Mouse (Mus musculus) G1E (cell line): Measurements from ENCODE around the gene Gm7697.
"Not testable (repeated sequence)": the region's sequence is repeated elsewhere in the genome, so short reads cannot be mapped to it uniquely, and the experiment has no call there.

ENCODE experiments used
- CTCF ChIP-seq: IDR thresholded peaks from 2 replicates; pipeline ENCODE4 v1.5.1; 2012; ENCODE audit warnings: low read depth, low read length, inconsistent platforms, mixed read lengths
- TAL1 ChIP-seq: conservative IDR thresholded peaks from 2 replicates; pipeline ENCODE4 v1.6.1; 2012; ENCODE audit warnings: low read depth, low read length, inconsistent platforms, mixed read lengths

- TF ChIP-seq TAL1, CTCF: not testable (repeated sequence)
These were observed 47.8 kb downstream of the Gm7697 start for GRCm38 (mm10) chr8:69474946-69475345.
